Mouse (Mus musculus) large intestine, adult 2 months (tissue): ENCODE results near the gene Iqcc. TPM values are rescaled to one million over a fixed set of nuclear protein-coding genes. Genes with fewer than 3 reads are reported as not detected.

Experiments
- DNase-seq: peaks from one replicate; pipeline ENCODE4 v3.0.0-alpha.2; 2012; ENCODE audit warnings: low read depth, low spot score
- WGBS: fragments of 180-500 bp; shearing (Covaris S2); methylation state at CpG from one replicate; pipeline ENCODE4 v1.1.7; 2018; 5-methylcytosine and 5-hydroxymethylcytosine counted together
- polyA plus RNA-seq: library from polyadenylated mRNA; depleted of rRNA; stranded (reverse); fragments of >200 nt; gene quantifications from 2 replicates; pipeline ENCODE4 v1.2.3, GENCODE M21; 2012; rRNA removed

Gene Iqcc
- polyA plus RNA-seq, 1 experiment: 19.2 TPM

DNA sequence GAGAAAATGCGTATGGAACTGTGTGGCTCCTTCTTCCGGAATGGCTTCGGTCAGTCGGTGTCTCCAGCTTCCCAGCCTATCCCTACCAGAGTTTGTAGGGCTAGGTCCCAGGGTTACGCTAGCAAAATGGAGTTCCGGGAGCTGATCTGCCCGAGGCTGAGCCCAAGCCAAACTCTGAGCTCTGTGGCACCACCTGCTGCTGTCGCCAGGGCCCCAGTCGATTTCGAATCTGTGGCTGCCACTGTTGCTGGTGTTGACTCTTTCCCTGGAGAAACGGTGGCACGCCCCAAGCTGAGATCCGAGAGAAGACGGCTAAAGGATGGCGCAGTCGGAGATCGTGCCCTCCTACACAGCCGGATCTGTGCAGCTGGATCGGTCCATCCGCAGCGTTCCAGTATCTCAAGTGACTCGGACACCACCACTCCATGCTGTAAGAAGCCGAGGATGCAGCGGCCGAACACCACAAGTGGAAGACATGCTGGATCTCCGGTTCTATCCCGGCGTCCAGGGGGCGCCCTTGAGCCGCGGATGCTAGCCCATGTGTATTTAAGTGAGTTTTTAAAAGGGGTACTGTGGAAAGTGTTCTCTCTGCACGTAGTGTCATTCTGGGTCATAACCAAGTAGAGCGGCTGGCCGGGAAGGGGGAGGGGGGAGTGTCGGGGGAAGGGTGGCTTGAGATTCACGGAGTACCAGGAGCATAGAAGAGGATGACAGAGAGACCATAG is 33.9 kb downstream of the Iqcc start:
- DNase-seq: peak; percentile 69
- 2% methylated on average over 36 of the region's 36 CpGs for WGBS

- 90% methylated on average over 1 of the region's 1 CpGs for WGBS
- DNase-seq: no peak
Observed at GRCm38 (mm10) chr4:129584370-129584769, 34.5 kb downstream of the Iqcc start.

- WGBS: 94% methylated on average over 1 of the region's 1 CpGs
- no peak for DNase-seq
Observed at GRCm38 (mm10) chr4:129582251-129582650, 36.6 kb downstream of the Iqcc start.

DNA sequence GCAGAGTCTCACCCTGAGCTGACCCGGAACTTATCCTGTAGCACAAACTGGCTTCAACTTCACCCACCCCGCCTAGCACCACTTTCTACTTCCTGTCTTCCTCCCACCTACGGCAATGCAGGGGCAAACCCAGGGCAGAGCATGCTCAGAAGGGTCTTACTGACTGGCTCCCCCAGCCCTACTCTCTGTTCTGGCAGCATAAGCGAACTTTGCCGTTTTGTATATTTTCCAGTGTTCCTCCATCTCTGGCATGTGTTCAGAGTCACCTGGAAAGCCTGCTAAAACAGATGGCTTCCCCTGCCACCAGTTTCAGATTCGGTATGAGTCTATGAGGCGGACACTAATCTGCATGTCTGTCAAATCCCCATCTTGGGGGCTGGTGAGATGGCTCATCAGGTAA is 38.6 kb downstream of the Iqcc start:
- no peak for DNase-seq
- 60% methylated on average over 7 of the region's 7 CpGs for WGBS

GRCm38 (mm10) chr4:129578466-129578865 is 40.4 kb downstream of the Iqcc start, which contains the start of gene Fam167b:
Fam167b (minus strand) TSS chr4:129578549.
- no peak for DNase-seq
- WGBS: 50% methylated on average over 5 of the region's 5 CpGs

- 81% methylated on average over 7 of the region's 7 CpGs for WGBS
- no peak for DNase-seq
Observed at GRCm38 (mm10) chr4:129577688-129578087, 41.2 kb downstream of the Iqcc start.

- 28% methylated on average over 21 of the region's 21 CpGs for WGBS
- DNase-seq: no peak
Observed at GRCm38 (mm10) chr4:129576863-129577491, 41.9 kb downstream of the Iqcc start.

DNA sequence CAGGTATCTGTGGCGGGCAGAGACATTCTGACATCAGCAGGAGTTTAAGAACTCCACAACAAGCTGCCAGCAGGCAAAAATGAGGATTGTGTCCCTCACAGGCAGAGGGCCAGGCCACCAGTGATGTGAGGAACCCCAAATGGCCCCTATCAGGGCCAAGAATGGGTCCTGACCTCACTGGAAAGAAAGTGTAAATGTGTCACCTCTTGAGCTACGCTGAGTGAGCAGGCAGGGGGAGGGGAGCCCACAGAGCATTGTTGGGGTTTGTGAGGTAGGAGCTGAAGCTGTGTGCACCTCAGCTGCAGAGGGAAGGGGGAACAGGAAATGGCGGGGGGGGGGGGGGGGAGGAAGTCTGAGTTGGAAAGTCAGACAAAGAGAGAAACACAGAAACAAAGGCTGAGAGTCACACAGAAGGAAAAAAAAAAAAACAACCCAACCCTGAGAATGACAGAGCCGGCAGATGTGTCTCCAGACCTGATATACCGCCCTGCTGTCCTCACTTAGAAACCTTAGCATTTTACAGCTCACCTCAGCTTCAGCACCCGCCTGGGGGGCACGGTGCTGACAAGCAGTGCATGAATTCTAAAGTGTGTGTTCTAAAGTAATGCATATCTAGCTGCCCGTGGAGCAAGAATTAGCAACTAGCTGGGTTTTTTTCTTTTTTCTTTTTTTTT is 43.6 kb downstream of the Iqcc start:
- 49% methylated on average over 8 of the region's 8 CpGs for WGBS

DNA sequence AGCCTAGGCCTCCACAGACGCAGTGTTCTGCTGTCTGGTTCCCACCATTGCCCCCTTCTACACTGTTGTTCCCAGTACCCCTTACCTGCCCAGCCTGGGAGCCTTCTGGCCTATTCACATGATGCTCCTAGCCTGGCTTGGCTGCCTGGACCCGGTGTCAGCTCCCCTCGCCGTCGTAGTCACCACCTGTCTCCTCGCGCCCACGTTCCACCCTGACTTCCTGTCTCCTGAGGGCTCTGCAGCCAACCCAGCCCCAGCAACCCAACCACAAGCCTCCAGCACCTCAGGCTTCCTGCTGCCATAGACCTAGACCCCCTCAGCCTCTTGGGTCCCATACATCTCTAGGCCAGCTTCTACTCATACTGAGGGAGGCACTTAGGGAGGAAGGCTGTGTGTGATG is 45.5 kb downstream of the Iqcc start, which contains the start of gene Lck:
Gene Lck (minus strand): TSS at position 212 of the 400 bp plus-strand sequence.
- DNase-seq: no peak
- 77% methylated on average over 8 of the region's 8 CpGs for WGBS

More for the DNA sequence above, 43.6 kb downstream of the Iqcc start:
- no peak for DNase-seq

DNA sequence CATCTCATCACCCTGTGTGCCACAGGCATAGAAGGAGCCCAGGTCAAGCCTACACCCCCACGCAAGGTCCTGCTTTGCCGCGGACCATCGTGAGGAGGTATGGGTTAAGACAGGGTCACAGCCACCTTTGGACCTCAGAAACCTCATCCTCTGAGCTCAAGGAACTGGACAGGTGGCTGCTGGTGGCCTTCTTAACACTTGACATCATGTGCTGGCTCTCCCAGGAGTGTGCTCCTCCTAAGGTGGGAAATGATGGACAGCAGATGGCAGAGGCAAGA is 45.9 kb downstream of the Iqcc start:
- DNase-seq: no peak
- 96% methylated on average over 4 of the region's 4 CpGs for WGBS

GRCm38 (mm10) chr4:129572236-129573092 is 46.4 kb downstream of the Iqcc start:
- 73% methylated on average over 13 of the region's 13 CpGs for WGBS
- DNase-seq: no peak

- DNase-seq: no peak
- 76% methylated on average over 8 of the region's 8 CpGs for WGBS
Observed at GRCm38 (mm10) chr4:129571551-129572084, 47.3 kb downstream of the Iqcc start.

- DNase-seq: no peak
- WGBS: 78% methylated on average over 6 of the region's 6 CpGs
Observed at GRCm38 (mm10) chr4:129570028-129570427, 48.9 kb downstream of the Iqcc start.

- no peak for DNase-seq
- 91% methylated on average over 7 of the region's 7 CpGs for WGBS
Observed at GRCm38 (mm10) chr4:129568366-129568765, 50.5 kb downstream of the Iqcc start.

- no peak for DNase-seq
- 55% methylated on average over 6 of the region's 6 CpGs for WGBS
Observed at GRCm38 (mm10) chr4:129565139-129565538, 53.8 kb downstream of the Iqcc start.

Other genes starting within 250 kb of the Iqcc start
- gene Zbtb8a, start 241.0 kb downstream of the Iqcc start, polyA plus RNA-seq: 10.6 and 11.3 TPM in 2 replicates
- gene Zbtb8b, start 178.2 kb downstream of the Iqcc start, polyA plus RNA-seq: 0.02 TPM in 1 of 2 replicates, not detected in the other
- gene Bsdc1, start 157.5 kb downstream of the Iqcc start, polyA plus RNA-seq: 22.8 and 26.3 TPM in 2 replicates
- gene Tssk3, start 128.1 kb downstream of the Iqcc start, polyA plus RNA-seq: not detected in 2 replicates
- gene Fam229a, start 127.9 kb downstream of the Iqcc start, polyA plus RNA-seq: 0.17 TPM in 1 of 2 replicates, not detected in the other
- 29.3 and 50.1 TPM in 2 replicates for gene Marcksl1, start 105.5 kb downstream of the Iqcc start, polyA plus RNA-seq
- gene Hdac1, start 76.4 kb downstream of the Iqcc start, polyA plus RNA-seq: 56.6 and 67.3 TPM in 2 replicates
- 20.6 TPM in 2 replicates for gene Lck, start 45.5 kb downstream of the Iqcc start, polyA plus RNA-seq
- gene Fam167b, start 40.5 kb downstream of the Iqcc start, polyA plus RNA-seq: 0.57 and 0.71 TPM in 2 replicates
- gene Eif3i, start 18.5 kb downstream of the Iqcc start, polyA plus RNA-seq: 325 and 337 TPM in 2 replicates
- 113 and 137 TPM in 2 replicates for gene Tmem234, start 18.4 kb downstream of the Iqcc start, polyA plus RNA-seq
- 0.99 and 1.1 TPM in 2 replicates for gene Dcdc2b, start 4.8 kb downstream of the Iqcc start, polyA plus RNA-seq
- gene Ccdc28b, start 4.8 kb upstream of the Iqcc start, polyA plus RNA-seq: 9.4 and 12.3 TPM in 2 replicates
- 20.3 and 21.6 TPM in 2 replicates for gene Txlna, start 22.0 kb upstream of the Iqcc start, polyA plus RNA-seq
- 15.1 and 19.7 TPM in 2 replicates for gene Kpna6, start 53.7 kb upstream of the Iqcc start, polyA plus RNA-seq
- 21.5 and 23.2 TPM in 2 replicates for gene Tmem39b, start 77.7 kb upstream of the Iqcc start, polyA plus RNA-seq
- gene Khdrbs1, start 123.2 kb upstream of the Iqcc start, polyA plus RNA-seq: 13.9 and 16.1 TPM in 2 replicates
- gene Ptp4a2, start 192.1 kb upstream of the Iqcc start, polyA plus RNA-seq: 37.8 and 39.6 TPM in 2 replicates